Mouse (Mus musculus): Measurements from ENCODE around the gene Smarcd1.

DNA sequence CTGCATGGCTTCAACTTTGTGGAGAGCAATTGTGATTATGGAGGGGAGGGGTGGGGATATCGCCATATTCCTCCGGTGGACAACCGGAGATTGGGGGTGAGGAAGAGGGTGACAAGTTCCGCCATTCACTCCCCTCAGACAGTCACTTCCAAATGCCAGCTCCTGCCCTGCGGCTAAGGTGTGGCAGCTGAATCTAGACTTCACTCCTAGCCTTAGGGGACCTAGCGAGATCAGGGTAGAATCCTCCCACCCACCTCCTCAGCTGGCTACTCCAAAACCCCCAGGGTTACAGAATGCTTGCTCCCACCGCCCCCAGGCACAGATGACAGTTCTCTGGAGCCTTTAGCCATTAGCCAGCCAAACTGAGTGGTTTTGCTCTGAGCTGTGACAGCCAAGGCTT lies 22.9 kb upstream of the Smarcd1 start:
- TF ChIP-seq POLR2A (IDR thresholded peaks at IDR 0.05; ENCODE audit: extremely low read depth, insufficient read depth, low read length) = no peak
- TF ChIP-seq CTCF (IDR thresholded peaks at IDR 0.05; ENCODE audit: low read depth, low read length) = no peak
